Mouse (Mus musculus) megakaryocyte, embryonic 14.5 days (primary cell): ENCODE measurements around the gene Cmtm3.

Source experiments
- FLI1 ChIP-seq: IDR thresholded peaks from 2 replicates; pipeline ENCODE4 v1.6.1; 2012; ENCODE audit warnings: low read length, inconsistent platforms, mixed read lengths
- GATA1 ChIP-seq: IDR thresholded peaks from 3 replicates; pipeline ENCODE4 v1.6.1; 2012; ENCODE audit warnings: mixed read lengths, low read length, inconsistent platforms, borderline replicate concordance

GRCm38 (mm10) chr8:104367398-104367797 is 28.2 kb downstream of the Cmtm3 start:
- no peak for TF ChIP-seq GATA1
- no peak for TF ChIP-seq FLI1
